Mouse (Mus musculus): ENCODE data around the gene Rnase12. TPM values are rescaled to one million over a fixed set of nuclear protein-coding genes. Genes with fewer than 3 reads are reported as not detected.

The Rnase12 gene
- polyA plus RNA-seq, 1 experiment from 2014 or later = 0.49 TPM

DNA sequence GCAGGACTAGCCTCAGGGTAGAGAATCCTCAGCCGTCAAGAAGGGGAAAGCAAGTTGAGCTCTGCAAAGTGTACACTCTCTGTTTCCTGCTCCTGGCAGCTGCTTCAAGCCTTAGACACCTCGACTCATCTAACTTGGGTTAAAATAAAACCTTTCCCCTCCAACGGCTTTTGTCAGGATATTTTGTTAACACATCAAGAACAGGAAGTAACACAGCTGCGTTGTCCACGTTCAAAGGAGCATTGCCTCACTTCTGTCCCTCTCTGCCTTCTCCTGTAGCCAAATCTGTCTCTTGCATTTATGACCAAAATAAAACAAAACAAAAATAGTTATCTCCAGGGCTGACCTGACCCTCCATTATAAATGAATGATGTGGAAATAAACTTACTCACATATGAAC lies 9.6 kb downstream of the Rnase12 start:
- no peaks in the 10 kb centered on the region for H3K4me1 ChIP-seq (ENCODE audit: control insufficient read depth, insufficient read depth, low read length)
- DNase-seq (ENCODE audit: low spot score) (no peak), ATAC-seq (ENCODE audit: low read depth) (no peak)
- H3K4me3 ChIP-seq (ENCODE audit: low read depth, low read length) = no peak overlapping the region
- no peaks in the 10 kb centered on the region for H3K36me3 ChIP-seq (ENCODE audit: control insufficient read depth, insufficient read depth, low read length)
- H3K4me2 ChIP-seq (ENCODE audit: low read depth, low read length) = no peak overlapping the region
- no peaks in the 10 kb centered on the region for H3K9me3 ChIP-seq (ENCODE audit: control insufficient read depth, low read length)
- H3K27ac ChIP-seq (replicated peaks; ENCODE audit: low read depth, low read length) = no peak overlapping the region
- no peaks in the 10 kb centered on the region for H3K27me3 ChIP-seq (replicated peaks; ENCODE audit: control insufficient read depth, insufficient read depth, low read length)
- no peak overlapping the region for H3K9ac ChIP-seq (ENCODE audit: low read depth, low read length)
- WGBS = 32% methylated on average over 5 of the region's 5 CpGs

DNA sequence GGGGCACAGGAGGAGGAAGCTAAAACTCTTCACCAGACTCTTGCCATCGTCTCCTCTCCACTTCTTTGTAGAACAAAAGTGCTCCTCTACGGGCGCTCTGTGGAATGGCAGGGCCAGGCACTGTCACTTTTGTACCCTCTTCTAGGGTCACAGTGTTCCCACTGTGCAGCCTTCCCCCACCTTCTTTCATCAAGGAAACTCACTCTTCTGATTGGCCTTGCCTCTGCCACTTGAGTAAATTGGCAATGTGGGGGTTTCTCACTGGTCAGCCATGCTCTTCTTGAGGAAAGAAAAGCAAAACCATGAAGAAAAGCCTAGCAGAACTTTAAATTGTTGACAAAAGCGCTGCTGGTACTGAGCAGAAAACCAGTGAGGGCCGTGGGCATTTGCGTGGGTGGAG lies 15.7 kb downstream of the Rnase12 start, which contains the start of gene Rnase9:
Gene Rnase9, minus strand, starts transcription at position 101 of the 400 bp plus-strand sequence.
- no peaks in the 10 kb centered on the region for H3K36me3 ChIP-seq (ENCODE audit: control insufficient read depth, insufficient read depth, low read length)
- H3K27me3 ChIP-seq (replicated peaks; ENCODE audit: control insufficient read depth, insufficient read depth, low read length) = no peaks in the 10 kb centered on the region
- H3K9ac ChIP-seq (ENCODE audit: low read depth, low read length) = no peak within 1 kb of the TSS
- H3K4me1 ChIP-seq (ENCODE audit: control insufficient read depth, insufficient read depth, low read length) = no peaks in the 10 kb centered on the region
- H3K4me2 ChIP-seq (ENCODE audit: low read depth, low read length) = no peak within 1 kb of the TSS
- H3K27ac ChIP-seq (replicated peaks; ENCODE audit: low read depth, low read length) = no peak within 1 kb of the TSS
- DNase-seq (ENCODE audit: low spot score) = no peak
- H3K4me3 ChIP-seq (ENCODE audit: low read depth, low read length) = no peak within 1 kb of the TSS
- H3K9me3 ChIP-seq (ENCODE audit: control insufficient read depth, low read length) = no peaks in the 10 kb centered on the region
- 71% methylated on average over 6 of the region's 6 CpGs for WGBS
- no peak for ATAC-seq (ENCODE audit: low read depth)

GRCm38 (mm10) chr14:51036214-51036613 lies 21.2 kb downstream of the Rnase12 start:
- Histone ChIP-seq H3K27ac (replicated peaks; ENCODE audit: low read depth, low read length) (no peak overlapping the region), H3K4me3 (ENCODE audit: low read depth, low read length) (no peak overlapping the region), H3K9me3 (ENCODE audit: control insufficient read depth, low read length) (0 out of 2 replicates have a peak, but pooled peaks cover 3% of the 10 kb centered on the region), H3K4me1 (ENCODE audit: control insufficient read depth, insufficient read depth, low read length) (no peaks in the 10 kb centered on the region), H3K27me3 (replicated peaks; ENCODE audit: control insufficient read depth, insufficient read depth, low read length) (no peaks in the 10 kb centered on the region), H3K36me3 (ENCODE audit: control insufficient read depth, insufficient read depth, low read length) (no peaks in the 10 kb centered on the region), H3K4me2 (ENCODE audit: low read depth, low read length) (no peak overlapping the region), H3K9ac (ENCODE audit: low read depth, low read length) (no peak overlapping the region)
- ATAC-seq (ENCODE audit: low read depth) (no peak), DNase-seq (ENCODE audit: low spot score) (no peak)
- WGBS = 82% methylated on average over 4 of the region's 4 CpGs

DNA sequence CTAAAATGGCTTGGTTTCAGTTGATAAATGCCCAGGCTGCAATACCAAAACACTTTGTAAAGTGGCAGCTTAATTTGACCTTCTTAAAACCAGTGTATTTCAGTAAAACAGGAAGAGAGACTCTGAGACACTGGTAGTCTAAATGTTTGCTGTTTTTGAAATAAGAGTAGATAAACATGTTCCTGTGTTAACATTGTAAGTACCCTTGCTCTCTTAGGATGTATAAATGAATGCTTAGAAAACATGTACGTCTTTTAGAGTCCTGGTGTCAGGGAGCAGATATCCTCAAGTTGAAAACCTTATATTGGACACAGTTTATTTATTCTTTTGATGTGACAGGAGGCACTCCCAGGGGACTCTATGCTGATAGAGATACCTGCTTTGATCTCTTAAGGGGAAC lies 22.3 kb downstream of the Rnase12 start:
- DNase-seq (ENCODE audit: low spot score) = no peak
- Histone ChIP-seq H3K9ac (ENCODE audit: low read depth, low read length) (no peak overlapping the region), H3K27me3 (replicated peaks; ENCODE audit: control insufficient read depth, insufficient read depth, low read length) (no peaks in the 10 kb centered on the region), H3K4me3 (ENCODE audit: low read depth, low read length) (no peak overlapping the region), H3K4me2 (ENCODE audit: low read depth, low read length) (no peak overlapping the region), H3K36me3 (ENCODE audit: control insufficient read depth, insufficient read depth, low read length) (no peaks in the 10 kb centered on the region), H3K27ac (replicated peaks; ENCODE audit: low read depth, low read length) (no peak overlapping the region), H3K9me3 (ENCODE audit: control insufficient read depth, low read length) (0 out of 2 replicates have a peak, but pooled peaks cover 3% of the 10 kb centered on the region), H3K4me1 (ENCODE audit: control insufficient read depth, insufficient read depth, low read length) (no peaks in the 10 kb centered on the region)
- WGBS = 35% methylated on average over 1 of the region's 1 CpGs
- no peak for ATAC-seq (ENCODE audit: low read depth)

GRCm38 (mm10) chr14:51027387-51028155 lies 29.9 kb downstream of the Rnase12 start:
- no peaks in the 10 kb centered on the region for H3K27me3 ChIP-seq (replicated peaks; ENCODE audit: control insufficient read depth, insufficient read depth, low read length)
- no peaks in the 10 kb centered on the region for H3K4me1 ChIP-seq (ENCODE audit: control insufficient read depth, insufficient read depth, low read length)
- H3K27ac ChIP-seq (replicated peaks; ENCODE audit: low read depth, low read length) = no peak overlapping the region
- ATAC-seq (ENCODE audit: low read depth) (no peak), DNase-seq (ENCODE audit: low spot score) (no peak)
- H3K36me3 ChIP-seq (ENCODE audit: control insufficient read depth, insufficient read depth, low read length) = no peaks in the 10 kb centered on the region
- no peak overlapping the region for H3K9ac ChIP-seq (ENCODE audit: low read depth, low read length)
- 48% methylated on average over 3 of the region's 3 CpGs for WGBS
- H3K4me3 ChIP-seq (ENCODE audit: low read depth, low read length) = no peak overlapping the region
- no peak overlapping the region for H3K4me2 ChIP-seq (ENCODE audit: low read depth, low read length)
- 0 out of 2 replicates have a peak, but pooled peaks cover 3% of the 10 kb centered on the region for H3K9me3 ChIP-seq (ENCODE audit: control insufficient read depth, low read length)

DNA sequence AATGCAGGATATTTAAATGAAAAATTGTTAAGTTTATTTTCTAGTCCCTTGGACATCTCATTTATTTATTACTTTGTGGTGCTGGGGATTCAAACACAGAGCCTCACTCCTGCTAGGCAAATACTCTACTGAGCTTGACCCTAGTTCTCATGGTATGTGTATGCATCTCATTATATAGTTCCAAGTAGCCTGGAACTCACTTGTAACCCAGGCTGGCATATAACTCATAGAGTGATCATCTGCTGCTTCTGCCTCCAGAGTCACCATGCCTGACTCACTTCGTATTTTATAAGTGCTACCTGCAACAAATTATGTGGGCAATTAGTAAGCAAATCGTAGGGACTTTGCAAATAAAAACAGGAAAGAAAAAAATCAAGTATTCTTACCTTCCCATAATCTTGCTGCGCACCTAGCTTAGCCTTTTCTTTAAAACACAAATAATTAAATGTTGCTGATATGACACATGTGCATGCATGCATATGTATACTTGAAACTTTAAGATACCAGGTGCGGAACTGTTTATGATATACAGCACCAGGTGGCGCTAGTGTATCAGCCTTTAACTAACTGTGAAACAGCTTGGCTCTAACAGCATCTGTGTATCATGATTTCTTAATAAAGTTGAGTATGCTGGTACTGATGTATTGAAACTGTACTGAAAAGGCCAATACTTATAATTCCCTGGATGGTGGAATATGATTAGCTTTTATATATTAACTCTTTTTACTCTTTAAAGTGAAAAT lies 30.9 kb downstream of the Rnase12 start:
- no peaks in the 10 kb centered on the region for H3K36me3 ChIP-seq (ENCODE audit: control insufficient read depth, insufficient read depth, low read length)
- no peak overlapping the region for H3K9ac ChIP-seq (ENCODE audit: low read depth, low read length)
- no peak overlapping the region for H3K4me2 ChIP-seq (ENCODE audit: low read depth, low read length)
- no peaks in the 10 kb centered on the region for H3K4me1 ChIP-seq (ENCODE audit: control insufficient read depth, insufficient read depth, low read length)
- ATAC-seq (ENCODE audit: low read depth) = 0 out of 2 replicates have a peak, but pooled peaks have one; percentile 15
- no peaks in the 10 kb centered on the region for H3K27me3 ChIP-seq (replicated peaks; ENCODE audit: control insufficient read depth, insufficient read depth, low read length)
- WGBS = 34% methylated on average over 5 of the region's 5 CpGs
- no peak overlapping the region for H3K4me3 ChIP-seq (ENCODE audit: low read depth, low read length)
- DNase-seq (ENCODE audit: low spot score) = peak; percentile 88
- H3K9me3 ChIP-seq (ENCODE audit: control insufficient read depth, low read length) = no peaks in the 10 kb centered on the region
- no peak overlapping the region for H3K27ac ChIP-seq (replicated peaks; ENCODE audit: low read depth, low read length)

- Histone ChIP-seq H3K4me2 (ENCODE audit: low read depth, low read length) (no peak overlapping the region), H3K4me1 (ENCODE audit: control insufficient read depth, insufficient read depth, low read length) (no peaks in the 10 kb centered on the region), H3K9me3 (ENCODE audit: control insufficient read depth, low read length) (no peaks in the 10 kb centered on the region), H3K9ac (ENCODE audit: low read depth, low read length) (no peak overlapping the region), H3K27ac (replicated peaks; ENCODE audit: low read depth, low read length) (no peak overlapping the region), H3K36me3 (ENCODE audit: control insufficient read depth, insufficient read depth, low read length) (no peaks in the 10 kb centered on the region), H3K4me3 (ENCODE audit: low read depth, low read length) (no peak overlapping the region), H3K27me3 (replicated peaks; ENCODE audit: control insufficient read depth, insufficient read depth, low read length) (no peaks in the 10 kb centered on the region)
- WGBS = 79% methylated on average over 1 of the region's 1 CpGs
- DNase-seq (ENCODE audit: low spot score) (no peak), ATAC-seq (ENCODE audit: low read depth) (no peak)
These were observed 32.6 kb downstream of the Rnase12 start for GRCm38 (mm10) chr14:51024820-51025219.

DNA sequence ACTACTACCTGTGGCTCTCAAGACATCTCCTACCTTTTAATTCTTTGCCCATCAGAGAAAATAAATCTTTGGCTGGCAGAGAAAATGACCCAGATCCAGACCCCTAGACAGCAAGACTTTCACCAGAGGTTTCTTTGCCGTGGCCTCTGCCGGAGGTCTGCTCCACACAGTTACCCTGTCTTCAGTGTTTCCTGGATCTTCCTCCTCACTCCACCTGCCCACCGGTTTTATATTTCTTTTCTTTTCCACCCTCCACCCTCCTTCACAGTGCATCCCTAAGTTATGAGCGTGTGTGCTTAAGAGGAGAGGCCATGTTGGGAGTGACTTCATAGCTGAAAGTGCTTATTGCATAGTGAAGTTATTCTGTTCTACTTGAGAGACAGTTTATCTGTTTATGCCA lies 34.0 kb downstream of the Rnase12 start:
- WGBS = 77% methylated on average over 4 of the region's 4 CpGs
- no peaks in the 10 kb centered on the region for H3K27me3 ChIP-seq (replicated peaks; ENCODE audit: control insufficient read depth, insufficient read depth, low read length)
- DNase-seq (ENCODE audit: low spot score) (no peak), ATAC-seq (ENCODE audit: low read depth) (no peak)
- H3K4me2 ChIP-seq (ENCODE audit: low read depth, low read length) = no peak overlapping the region
- no peak overlapping the region for H3K9ac ChIP-seq (ENCODE audit: low read depth, low read length)
- H3K9me3 ChIP-seq (ENCODE audit: control insufficient read depth, low read length) = no peaks in the 10 kb centered on the region
- no peak overlapping the region for H3K4me3 ChIP-seq (ENCODE audit: low read depth, low read length)
- H3K27ac ChIP-seq (replicated peaks; ENCODE audit: low read depth, low read length) = no peak overlapping the region
- H3K36me3 ChIP-seq (ENCODE audit: control insufficient read depth, insufficient read depth, low read length) = no peaks in the 10 kb centered on the region
- H3K4me1 ChIP-seq (ENCODE audit: control insufficient read depth, insufficient read depth, low read length) = no peaks in the 10 kb centered on the region

Measured in embryonic facial prominence, embryonic 14.5 days (tissue).